Mouse (Mus musculus): ENCODE measurements around the gene Popdc2. TPM values are rescaled to one million over a fixed set of nuclear protein-coding genes. Genes with fewer than 3 reads are reported as not detected.

Popdc2 gene
- polyA plus RNA-seq, 1 experiment: 3.3 TPM

GRCm38 (mm10) chr16:38379088-38379487 lies 17.1 kb downstream of the Popdc2 start:
- 12% methylated on average over 6 of the region's 6 CpGs for WGBS
- Histone ChIP-seq H3K36me3 (ENCODE audit: control insufficient read depth, insufficient read depth, low read length) (no peaks in the 10 kb centered on the region), H3K27me3 (ENCODE audit: control insufficient read depth, insufficient read depth, low read length) (no peaks in the 10 kb centered on the region), H3K27ac (ENCODE audit: insufficient read depth, low read length) (no peak overlapping the region), H3K4me1 (ENCODE audit: control insufficient read depth, insufficient read depth, insufficient read length) (peaks cover 7% of the 10 kb centered on the region; the same call in 1 of the 2 replicates), H3K4me3 (ENCODE audit: extremely low read depth, insufficient read depth, insufficient read length) (no peak overlapping the region)
- no peak for TF ChIP-seq CTCF (IDR thresholded peaks at IDR 0.05; ENCODE audit: extremely low read depth, insufficient read depth, insufficient read length, insufficient replicate concordance)
- TF ChIP-seq POLR2A (IDR thresholded peaks at IDR 0.05; ENCODE audit: low read depth, low read length): no peak
- DNase-seq (ENCODE audit: low read depth in 1 of 2, low spot score in 2 of 2): no peak

GRCm38 (mm10) chr16:38379493-38379892 lies 17.5 kb downstream of the Popdc2 start:
- TF ChIP-seq POLR2A (IDR thresholded peaks at IDR 0.05; ENCODE audit: low read depth, low read length) (no peak), CTCF (IDR thresholded peaks at IDR 0.05; ENCODE audit: extremely low read depth, insufficient read depth, insufficient read length, insufficient replicate concordance) (no peak)
- H3K27me3 ChIP-seq (ENCODE audit: control insufficient read depth, insufficient read depth, low read length): no peaks in the 10 kb centered on the region
- H3K36me3 ChIP-seq (ENCODE audit: control insufficient read depth, insufficient read depth, low read length): no peaks in the 10 kb centered on the region
- H3K4me3 ChIP-seq (ENCODE audit: extremely low read depth, insufficient read depth, insufficient read length): no peak overlapping the region
- peaks cover 7% of the 10 kb centered on the region; the same call in 1 of the 2 replicates for H3K4me1 ChIP-seq (ENCODE audit: control insufficient read depth, insufficient read depth, insufficient read length)
- 61% methylated on average over 3 of the region's 3 CpGs for WGBS
- DNase-seq (ENCODE audit: low read depth in 1 of 2, low spot score in 2 of 2): no peak
- no peak overlapping the region for H3K27ac ChIP-seq (ENCODE audit: insufficient read depth, low read length)

- H3K4me1 ChIP-seq (ENCODE audit: control insufficient read depth, insufficient read depth, insufficient read length): peaks cover 7% of the 10 kb centered on the region; the same call in 1 of the 2 replicates
- no peak overlapping the region for H3K4me3 ChIP-seq (ENCODE audit: extremely low read depth, insufficient read depth, insufficient read length)
- no peak overlapping the region for H3K27ac ChIP-seq (ENCODE audit: insufficient read depth, low read length)
- TF ChIP-seq POLR2A (IDR thresholded peaks at IDR 0.05; ENCODE audit: low read depth, low read length): no peak
- TF ChIP-seq CTCF (IDR thresholded peaks at IDR 0.05; ENCODE audit: extremely low read depth, insufficient read depth, insufficient read length, insufficient replicate concordance): no peak
- H3K36me3 ChIP-seq (ENCODE audit: control insufficient read depth, insufficient read depth, low read length): no peaks in the 10 kb centered on the region
- WGBS: 82% methylated on average over 3 of the region's 3 CpGs
- DNase-seq (ENCODE audit: low read depth in 1 of 2, low spot score in 2 of 2): no peak
- H3K27me3 ChIP-seq (ENCODE audit: control insufficient read depth, insufficient read depth, low read length): no peaks in the 10 kb centered on the region
These were observed 17.9 kb downstream of the Popdc2 start for GRCm38 (mm10) chr16:38379926-38380325.

- Histone ChIP-seq H3K27me3 (ENCODE audit: control insufficient read depth, insufficient read depth, low read length) (no peaks in the 10 kb centered on the region), H3K4me3 (ENCODE audit: extremely low read depth, insufficient read depth, insufficient read length) (no peak overlapping the region), H3K27ac (ENCODE audit: insufficient read depth, low read length) (no peak overlapping the region), H3K36me3 (ENCODE audit: control insufficient read depth, insufficient read depth, low read length) (no peaks in the 10 kb centered on the region), H3K4me1 (ENCODE audit: control insufficient read depth, insufficient read depth, insufficient read length) (peaks cover 4% of the 10 kb centered on the region; the same call in 1 of the 2 replicates)
- no peak for DNase-seq (ENCODE audit: low read depth in 1 of 2, low spot score in 2 of 2)
- TF ChIP-seq CTCF (IDR thresholded peaks at IDR 0.05; ENCODE audit: extremely low read depth, insufficient read depth, insufficient read length, insufficient replicate concordance): no peak
- WGBS: 88% methylated on average over 2 of the region's 2 CpGs
These were observed 21.7 kb downstream of the Popdc2 start for GRCm38 (mm10) chr16:38383683-38384082.

GRCm38 (mm10) chr16:38385184-38385634 lies 23.2 kb downstream of the Popdc2 start:
- TF ChIP-seq POLR2A (IDR thresholded peaks at IDR 0.05; ENCODE audit: low read depth, low read length): no peak
- TF ChIP-seq CTCF (IDR thresholded peaks at IDR 0.05; ENCODE audit: extremely low read depth, insufficient read depth, insufficient read length, insufficient replicate concordance): no peak
- Histone ChIP-seq H3K4me3 (ENCODE audit: extremely low read depth, insufficient read depth, insufficient read length) (no peak overlapping the region), H3K4me1 (ENCODE audit: control insufficient read depth, insufficient read depth, insufficient read length) (no peaks in the 10 kb centered on the region), H3K27ac (ENCODE audit: insufficient read depth, low read length) (no peak overlapping the region), H3K27me3 (ENCODE audit: control insufficient read depth, insufficient read depth, low read length) (no peaks in the 10 kb centered on the region), H3K36me3 (ENCODE audit: control insufficient read depth, insufficient read depth, low read length) (no peaks in the 10 kb centered on the region)
- DNase-seq (ENCODE audit: low read depth in 1 of 2, low spot score in 2 of 2): no peak
- WGBS: 83% methylated on average over 6 of the region's 6 CpGs

GRCm38 (mm10) chr16:38385700-38386099 lies 23.7 kb downstream of the Popdc2 start:
- Histone ChIP-seq H3K4me1 (ENCODE audit: control insufficient read depth, insufficient read depth, insufficient read length) (no peaks in the 10 kb centered on the region), H3K36me3 (ENCODE audit: control insufficient read depth, insufficient read depth, low read length) (no peaks in the 10 kb centered on the region), H3K4me3 (ENCODE audit: extremely low read depth, insufficient read depth, insufficient read length) (no peak overlapping the region), H3K27me3 (ENCODE audit: control insufficient read depth, insufficient read depth, low read length) (no peaks in the 10 kb centered on the region), H3K27ac (ENCODE audit: insufficient read depth, low read length) (no peak overlapping the region)
- TF ChIP-seq POLR2A (IDR thresholded peaks at IDR 0.05; ENCODE audit: low read depth, low read length) (no peak), CTCF (IDR thresholded peaks at IDR 0.05; ENCODE audit: extremely low read depth, insufficient read depth, insufficient read length, insufficient replicate concordance) (no peak)
- DNase-seq (ENCODE audit: low read depth in 1 of 2, low spot score in 2 of 2): no peak
- 82% methylated on average over 4 of the region's 4 CpGs for WGBS

- no peak for TF ChIP-seq CTCF (IDR thresholded peaks at IDR 0.05; ENCODE audit: extremely low read depth, insufficient read depth, insufficient read length, insufficient replicate concordance)
- TF ChIP-seq POLR2A (IDR thresholded peaks at IDR 0.05; ENCODE audit: low read depth, low read length): no peak
- H3K36me3 ChIP-seq (ENCODE audit: control insufficient read depth, insufficient read depth, low read length): no peaks in the 10 kb centered on the region
- WGBS: 82% methylated on average over 6 of the region's 6 CpGs
- no peaks in the 10 kb centered on the region for H3K27me3 ChIP-seq (ENCODE audit: control insufficient read depth, insufficient read depth, low read length)
- H3K4me3 ChIP-seq (ENCODE audit: extremely low read depth, insufficient read depth, insufficient read length): no peak overlapping the region
- DNase-seq (ENCODE audit: low read depth in 1 of 2, low spot score in 2 of 2): no peak
- H3K4me1 ChIP-seq (ENCODE audit: control insufficient read depth, insufficient read depth, insufficient read length): no peaks in the 10 kb centered on the region
- H3K27ac ChIP-seq (ENCODE audit: insufficient read depth, low read length): no peak overlapping the region
These were observed 25.4 kb downstream of the Popdc2 start for GRCm38 (mm10) chr16:38387389-38387788.

Data from spleen, adult 2 months (tissue).